Mouse (Mus musculus): ENCODE measurements around the gene Cacna1d.

DNA sequence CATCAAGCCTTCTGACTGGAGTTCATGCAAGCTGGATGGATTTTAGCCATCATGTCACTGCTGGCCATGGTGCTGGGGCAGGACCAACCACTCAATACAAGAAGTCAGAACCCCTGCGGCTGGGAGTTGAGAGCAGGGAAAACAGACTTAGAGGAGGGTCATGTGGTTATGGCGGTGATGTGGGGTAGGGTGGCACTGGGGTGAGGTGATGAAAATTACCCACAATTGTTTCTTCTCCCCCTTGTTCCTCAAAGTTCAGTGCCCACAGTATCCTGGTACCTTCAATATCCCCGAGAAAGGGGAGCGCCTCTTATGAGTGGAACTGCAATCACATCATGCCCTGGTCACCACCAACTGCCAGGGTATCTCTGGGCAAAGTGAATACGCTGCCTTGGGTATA is 239.9 kb downstream of the Cacna1d start:
- TF ChIP-seq CTCF (IDR thresholded peaks at IDR 0.05; ENCODE audit: low read depth), result no peak
- TF ChIP-seq EP300 (IDR thresholded peaks at IDR 0.05; ENCODE audit: low read depth), result no peak

Measured in heart, postnatal 0 days (tissue).